Mouse (Mus musculus) right cerebral cortex, postnatal 4 days (tissue): ENCODE results near the gene Mrpl12.

Source experiments
- DNase-seq: peaks from one replicate; pipeline ENCODE4 v3.0.0-alpha.2; 2022

Mrpl12 gene

GRCm38 (mm10) chr11:120484265-120484981 lies at the start of gene Mrpl12:
TSS of gene Mrpl12 (plus strand) at chr11:120484613.
- peak; percentile 88 for DNase-seq

GRCm38 (mm10) chr11:120437152-120437856 lies 47.1 kb upstream of the Mrpl12 start, which contains the start of gene Nploc4:
TSS of gene Nploc4 (minus strand) at chr11:120437708.
- peak; percentile 87 for DNase-seq

GRCm38 (mm10) chr11:120437857-120438385 lies 46.5 kb upstream of the Mrpl12 start:
- DNase-seq, result no peak

GRCm38 (mm10) chr11:120442344-120442743 lies 42.1 kb upstream of the Mrpl12 start, which contains the start of gene Tspan10:
TSS of gene Tspan10 (plus strand) at chr11:120442644.
- no peak for DNase-seq

- DNase-seq, result no peak
Measured at GRCm38 (mm10) chr11:120442765-120443280, 41.6 kb upstream of the Mrpl12 start.

GRCm38 (mm10) chr11:120444106-120444505 lies 40.3 kb upstream of the Mrpl12 start:
- no peak for DNase-seq

GRCm38 (mm10) chr11:120445475-120445874 lies 38.9 kb upstream of the Mrpl12 start:
- DNase-seq, result no peak

- DNase-seq, result no peak
Measured at GRCm38 (mm10) chr11:120447179-120447578, 37.2 kb upstream of the Mrpl12 start.

GRCm38 (mm10) chr11:120452246-120452645 lies 32.2 kb upstream of the Mrpl12 start:
- no peak for DNase-seq

- no peak for DNase-seq
Measured at GRCm38 (mm10) chr11:120453306-120453705, 31.1 kb upstream of the Mrpl12 start, which contains the start of gene Pde6g. TSS of gene Pde6g (minus strand) at chr11:120453500.

- no peak for DNase-seq
Measured at GRCm38 (mm10) chr11:120454965-120455364, 29.4 kb upstream of the Mrpl12 start.

- no peak for DNase-seq
Measured at GRCm38 (mm10) chr11:120455413-120455812, 29.0 kb upstream of the Mrpl12 start.

- DNase-seq, result no peak
Measured at GRCm38 (mm10) chr11:120457370-120457769, 27.0 kb upstream of the Mrpl12 start.

GRCm38 (mm10) chr11:120457772-120458751 lies 26.4 kb upstream of the Mrpl12 start, which contains the start of the genes Oxld1 and Ccdc137:
TSS of gene Oxld1 (minus strand) at chr11:120458068.
TSS of gene Ccdc137 (plus strand) at chr11:120458115.
- peak; percentile 74 for DNase-seq

GRCm38 (mm10) chr11:120458847-120459597 lies 25.4 kb upstream of the Mrpl12 start:
- DNase-seq, result no peak

- no peak for DNase-seq
Measured at GRCm38 (mm10) chr11:120463536-120463935, 20.9 kb upstream of the Mrpl12 start.

- no peak for DNase-seq
Measured at GRCm38 (mm10) chr11:120464365-120464764, 20.0 kb upstream of the Mrpl12 start.

- DNase-seq, result no peak
Measured at GRCm38 (mm10) chr11:120465521-120465920, 18.9 kb upstream of the Mrpl12 start.

- peak; percentile 92 for DNase-seq
Measured at GRCm38 (mm10) chr11:120467051-120467735, 17.2 kb upstream of the Mrpl12 start, which contains the start of gene Arl16. TSS of gene Arl16 (minus strand) at chr11:120467607.

GRCm38 (mm10) chr11:120467736-120468092 lies 16.7 kb upstream of the Mrpl12 start:
- no peak for DNase-seq

GRCm38 (mm10) chr11:120472052-120472451 lies 12.4 kb upstream of the Mrpl12 start:
- DNase-seq, result no peak
